Mouse (Mus musculus) heart, adult 18-20 months (tissue): Measurements from ENCODE around the gene Gm30191. TPM values are rescaled to one million over a fixed set of nuclear protein-coding genes. Genes with fewer than 3 reads are reported as not detected.
"Not testable (repeated sequence)": the region's sequence is repeated elsewhere in the genome, so short reads cannot be mapped to it uniquely, and the experiment has no call there.

Source experiments
- DNase-seq, 2 experiments: peaks; one replicate each; pipeline ENCODE4 v3.0.0; 2021 to 2022; ENCODE audit warnings: mixed read lengths in 1 of 2
- total RNA-seq, 2 experiments: library from RNA; stranded (reverse); gene quantifications; 2 replicates each; pipeline ENCODE4 v1.2.3; 2021

Gm30191 gene
- total RNA-seq, 2 experiments from 2014 or later, result not detected

GRCm38 (mm10) chr4:134252131-134252910 lies 5.6 kb downstream of the Gm30191 start:
- peak; percentile 38 to 51 for DNase-seq

- peak in 1 of 2 experiments; percentile 20 for DNase-seq
These were observed 6.4 kb downstream of the Gm30191 start for GRCm38 (mm10) chr4:134252911-134253721.

GRCm38 (mm10) chr4:134253722-134254324 lies 7.1 kb downstream of the Gm30191 start, which contains the start of gene Grrp1:
Gene Grrp1 (minus strand): TSS chr4:134254106.
- peak; percentile 44 to 63 for DNase-seq

GRCm38 (mm10) chr4:134254835-134255234 lies 8.1 kb downstream of the Gm30191 start:
- no peak for DNase-seq

GRCm38 (mm10) chr4:134255854-134256253 lies 9.1 kb downstream of the Gm30191 start:
- peak; percentile 37 to 51 for DNase-seq

- DNase-seq, result peak; percentile 65 to 77
These were observed 9.9 kb downstream of the Gm30191 start for GRCm38 (mm10) chr4:134256407-134257197.

GRCm38 (mm10) chr4:134257198-134258009 lies 10.7 kb downstream of the Gm30191 start:
- DNase-seq, result peak in 1 of 2 experiments; percentile 36

GRCm38 (mm10) chr4:134258354-134258753 lies 11.6 kb downstream of the Gm30191 start:
- no peak for DNase-seq

GRCm38 (mm10) chr4:134263191-134263590 lies 16.5 kb downstream of the Gm30191 start:
- peak; percentile 51 to 82 for DNase-seq

- no peak for DNase-seq
These were observed 19.3 kb downstream of the Gm30191 start for GRCm38 (mm10) chr4:134265860-134266585.

- DNase-seq, result no peak
These were observed 21.4 kb downstream of the Gm30191 start for GRCm38 (mm10) chr4:134268102-134268655.

- not testable (repeated sequence) for DNase-seq
These were observed 22.9 kb downstream of the Gm30191 start for GRCm38 (mm10) chr4:134269622-134270021.

GRCm38 (mm10) chr4:134271979-134272378 lies 25.2 kb downstream of the Gm30191 start:
- no peak for DNase-seq

GRCm38 (mm10) chr4:134272731-134273416 lies 26.1 kb downstream of the Gm30191 start:
- no peak for DNase-seq

- peak in 1 of 2 experiments; percentile 36 for DNase-seq
These were observed 26.9 kb downstream of the Gm30191 start for GRCm38 (mm10) chr4:134273417-134274345.

GRCm38 (mm10) chr4:134284942-134285341 lies 38.2 kb downstream of the Gm30191 start:
- no peak for DNase-seq

GRCm38 (mm10) chr4:134286226-134287167 lies 39.8 kb downstream of the Gm30191 start:
- DNase-seq, result no peak
